Mouse (Mus musculus): ENCODE measurements at regions not wholly inside any gene's neighbourhood (a gene's known extent, or its start where the extent isn't known, plus 50 kb on each side); places are given as distances from the start of the nearest gene placed in this dataset.

GRCm38 (mm10) chr6:143402766-143403165 is 235.7 kb downstream of the Etnk1 start:
- TF ChIP-seq CTCF (IDR thresholded peaks at IDR 0.05; ENCODE audit: borderline replicate concordance, extremely low read depth, insufficient read depth, insufficient read length) (no peak), POLR2A (IDR thresholded peaks at IDR 0.05; ENCODE audit: borderline replicate concordance, extremely low read depth, insufficient read depth, insufficient read length, poor library complexity, severe bottlenecking) (no peak)

All from brain, embryonic 14.5 days (tissue).